Mouse (Mus musculus) kidney, embryonic 14.5 days (tissue): ENCODE data around the gene Fgf18. TPM values are rescaled to one million over a fixed set of nuclear protein-coding genes. Genes with fewer than 3 reads are reported as not detected.

Experiments
- ATAC-seq: fragments of 200-750 bp; cut with Nextera tagmentation; 2 replicates; pipeline ENCODE4 v1.8.0; 2017; ENCODE audit warnings: moderate number of reproducible peaks, mild to moderate bottlenecking, moderate TSS enrichment, moderate library complexity; ENCODE audit not compliant: low FRiP score, low TSS enrichment
- H3K27ac ChIP-seq: fragments of 300-500 bp; sonication (generic); 2 replicates; pipeline ENCODE4 v1.5.1; 2014; ENCODE audit warnings: low read depth, mild to moderate bottlenecking, low read length, moderate library complexity, mixed read lengths
- H3K27me3 ChIP-seq: fragments of 300-500 bp; sonication (generic); 2 replicates; pipeline ENCODE4 v1.6.1; 2014; ENCODE audit warnings: mild to moderate bottlenecking, low read length; ENCODE audit not compliant: control insufficient read depth, insufficient read depth
- H3K36me3 ChIP-seq: fragments of 300-500 bp; sonication (generic); 2 replicates; pipeline ENCODE4 v1.6.1; 2014; ENCODE audit warnings: low read length, mixed read lengths; ENCODE audit not compliant: control insufficient read depth, insufficient read depth
- H3K4me1 ChIP-seq: fragments of 300-500 bp; sonication (generic); 2 replicates; pipeline ENCODE4 v1.6.1; 2014; ENCODE audit warnings: low read length, mixed read lengths; ENCODE audit not compliant: control insufficient read depth, insufficient read depth
- H3K4me2 ChIP-seq: fragments of 300-500 bp; sonication (generic); replicated peaks from 2 replicates; pipeline ENCODE4 v1.6.1; 2014; ENCODE audit warnings: low read depth, mild to moderate bottlenecking, low read length
- H3K4me3 ChIP-seq: fragments of 300-500 bp; sonication (generic); 2 replicates; pipeline ENCODE4 v1.5.1; 2014; ENCODE audit warnings: mild to moderate bottlenecking, low read length
- H3K9ac ChIP-seq: fragments of 300-500 bp; sonication (generic); 2 replicates; pipeline ENCODE4 v1.6.1; 2014; ENCODE audit warnings: low read depth, mild to moderate bottlenecking, low read length, moderate library complexity
- H3K9me3 ChIP-seq: fragments of 300-500 bp; sonication (generic); 2 replicates; pipeline ENCODE4 v1.6.1; 2016; ENCODE audit warnings: low read length; ENCODE audit not compliant: control insufficient read depth
- WGBS: fragments of 180-500 bp; shearing (Covaris S2); extraction: QIAGEN DNeasy Blood & Tissue Kit; methylation state at CpG from one replicate; pipeline ENCODE4 v1.1.7; 2014; 5-methylcytosine and 5-hydroxymethylcytosine counted together
- polyA plus RNA-seq: library from polyadenylated mRNA; unstranded; fragments of >200 nt; fragmentation: Nextera tagmentation; extraction: Ambion mirVana; gene quantifications from 2 replicates; pipeline ENCODE4 v1.2.1, GENCODE M21; 2014

Gene Fgf18
- polyA plus RNA-seq, 1 experiment from 2014 or later = 3.0 TPM

GRCm38 (mm10) chr11:33147572-33148337 lies 555 bp upstream of the Fgf18 start:
- H3K4me1 ChIP-seq = peaks cover 11% of the 10 kb centered on the region; the same call in 1 of the 2 replicates
- peak overlapping the region; percentile 96 for H3K4me2 ChIP-seq
- peaks cover 22% of the 10 kb centered on the region for H3K27me3 ChIP-seq
- no peak overlapping the region for H3K27ac ChIP-seq
- H3K9ac ChIP-seq = peak overlapping the region; percentile 53
- H3K9me3 ChIP-seq = no peaks in the 10 kb centered on the region
- H3K36me3 ChIP-seq = peaks cover 34% of the 10 kb centered on the region
- peak overlapping the region; percentile 59 for H3K4me3 ChIP-seq
- ATAC-seq = peak; percentile 61
- 1% methylated on average over 58 of the region's 85 CpGs for WGBS

DNA sequence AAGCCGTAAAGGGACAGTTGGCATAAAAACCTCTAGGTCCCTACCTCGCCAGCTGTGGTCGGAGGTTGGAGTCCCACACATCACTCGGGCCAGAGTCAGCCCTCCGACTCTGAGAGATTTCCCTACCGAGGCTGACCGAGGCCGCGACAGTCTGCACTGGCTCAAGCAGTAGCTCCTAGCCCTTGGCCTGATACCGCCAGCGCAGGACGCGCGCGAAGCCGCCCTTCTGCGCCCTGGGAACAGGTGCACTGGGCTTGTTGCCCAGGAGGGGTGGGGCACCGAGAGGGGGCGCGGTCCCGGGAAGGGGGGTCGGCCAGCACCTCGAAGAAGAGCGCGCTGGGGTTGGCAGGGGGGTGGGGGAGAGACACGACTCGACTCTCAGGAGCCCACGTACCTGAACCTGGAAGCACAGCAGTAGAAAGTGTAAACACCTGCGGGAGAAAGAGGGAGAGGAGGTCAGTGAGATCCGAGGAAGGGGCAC lies 509 bp downstream of the Fgf18 start:
- peak overlapping the region; percentile 59 for H3K4me3 ChIP-seq
- peak overlapping the region; percentile 96 for H3K4me2 ChIP-seq
- WGBS = under 1% methylated on average over 30 of the region's 30 CpGs
- H3K9me3 ChIP-seq = no peaks in the 10 kb centered on the region
- peaks cover 11% of the 10 kb centered on the region; the same call in 1 of the 2 replicates for H3K4me1 ChIP-seq
- peaks cover 24% of the 10 kb centered on the region for H3K36me3 ChIP-seq
- H3K27me3 ChIP-seq = peaks cover 22% of the 10 kb centered on the region
- H3K27ac ChIP-seq = no peak overlapping the region
- H3K9ac ChIP-seq = peak overlapping the region; percentile 53
- ATAC-seq = no peak

- no peak for ATAC-seq
- Histone ChIP-seq H3K9me3 (no peaks in the 10 kb centered on the region), H3K27ac (no peak overlapping the region), H3K4me3 (0 out of 2 replicates have a peak overlapping the region, but pooled peaks have one; percentile 59), H3K27me3 (peaks cover 22% of the 10 kb centered on the region), H3K4me1 (peaks cover 11% of the 10 kb centered on the region; the same call in 1 of the 2 replicates), H3K9ac (no peak overlapping the region), H3K36me3 (peaks cover 18% of the 10 kb centered on the region), H3K4me2 (no peak overlapping the region)
- WGBS = 5% methylated on average over 7 of the region's 9 CpGs
These were observed 1.1 kb downstream of the Fgf18 start for GRCm38 (mm10) chr11:33146143-33146497.

GRCm38 (mm10) chr11:33145201-33146142 lies 1.7 kb downstream of the Fgf18 start:
- Histone ChIP-seq H3K9me3 (no peaks in the 10 kb centered on the region), H3K27me3 (peaks cover 22% of the 10 kb centered on the region), H3K4me1 (peaks cover 11% of the 10 kb centered on the region; the same call in 1 of the 2 replicates), H3K27ac (no peak overlapping the region), H3K4me2 (no peak overlapping the region; the same call in 1 of the 2 replicates), H3K9ac (no peak overlapping the region), H3K36me3 (peaks cover 12% of the 10 kb centered on the region), H3K4me3 (no peak overlapping the region)
- ATAC-seq = no peak
- 25% methylated on average over 7 of the region's 7 CpGs for WGBS

DNA sequence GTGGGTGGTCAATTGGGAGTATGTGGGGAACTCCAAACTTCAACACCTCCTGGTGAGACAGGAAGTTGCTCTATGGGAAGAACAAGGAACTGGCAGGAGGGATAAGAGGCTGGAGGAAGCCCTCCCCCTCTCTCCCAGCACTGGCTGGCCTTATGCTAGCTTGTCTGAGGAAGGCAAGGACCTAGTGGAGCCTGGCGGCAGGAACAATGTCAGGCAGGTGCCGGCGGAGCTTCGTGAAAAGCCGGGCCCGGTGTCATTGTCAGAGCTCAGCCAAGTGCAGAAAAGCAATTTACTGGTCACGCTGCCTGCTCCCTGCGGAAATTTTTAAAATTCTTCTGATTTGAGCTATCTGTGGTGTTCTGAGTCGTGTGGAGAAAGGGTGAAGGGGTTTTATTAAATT lies 3.3 kb downstream of the Fgf18 start:
- H3K36me3 ChIP-seq = no peaks in the 10 kb centered on the region
- no peak overlapping the region for H3K9ac ChIP-seq
- WGBS = 25% methylated on average over 9 of the region's 9 CpGs
- no peak overlapping the region for H3K4me3 ChIP-seq
- no peak overlapping the region for H3K4me2 ChIP-seq
- H3K9me3 ChIP-seq = no peaks in the 10 kb centered on the region
- H3K27ac ChIP-seq = no peak overlapping the region
- H3K4me1 ChIP-seq = peaks cover 11% of the 10 kb centered on the region; the same call in 1 of the 2 replicates
- no peak; the same call in 1 of the 2 replicates for ATAC-seq
- H3K27me3 ChIP-seq = peaks cover 22% of the 10 kb centered on the region

GRCm38 (mm10) chr11:33142801-33143200 lies 4.4 kb downstream of the Fgf18 start:
- H3K4me2 ChIP-seq = no peak overlapping the region
- 60% methylated on average over 1 of the region's 1 CpGs for WGBS

GRCm38 (mm10) chr11:33140111-33140460 lies 7.1 kb downstream of the Fgf18 start:
- 92% methylated on average over 5 of the region's 5 CpGs for WGBS
- ATAC-seq = no peak
- Histone ChIP-seq H3K27ac (no peak overlapping the region), H3K27me3 (peaks cover 7% of the 10 kb centered on the region; the same call in 1 of the 2 replicates), H3K4me1 (0 out of 2 replicates have a peak, but pooled peaks cover 6% of the 10 kb centered on the region), H3K9me3 (no peaks in the 10 kb centered on the region), H3K4me2 (no peak overlapping the region), H3K36me3 (no peaks in the 10 kb centered on the region), H3K4me3 (no peak overlapping the region), H3K9ac (no peak overlapping the region)

More at GRCm38 (mm10) chr11:33142801-33143200, 4.4 kb downstream of the Fgf18 start:
- H3K9me3 ChIP-seq = no peaks in the 10 kb centered on the region
- peaks cover 7% of the 10 kb centered on the region; the same call in 1 of the 2 replicates for H3K4me1 ChIP-seq
- no peak for ATAC-seq
- no peak overlapping the region for H3K4me3 ChIP-seq
- peaks cover 22% of the 10 kb centered on the region for H3K27me3 ChIP-seq
- H3K36me3 ChIP-seq = no peaks in the 10 kb centered on the region
- no peak overlapping the region for H3K9ac ChIP-seq
- H3K27ac ChIP-seq = no peak overlapping the region

DNA sequence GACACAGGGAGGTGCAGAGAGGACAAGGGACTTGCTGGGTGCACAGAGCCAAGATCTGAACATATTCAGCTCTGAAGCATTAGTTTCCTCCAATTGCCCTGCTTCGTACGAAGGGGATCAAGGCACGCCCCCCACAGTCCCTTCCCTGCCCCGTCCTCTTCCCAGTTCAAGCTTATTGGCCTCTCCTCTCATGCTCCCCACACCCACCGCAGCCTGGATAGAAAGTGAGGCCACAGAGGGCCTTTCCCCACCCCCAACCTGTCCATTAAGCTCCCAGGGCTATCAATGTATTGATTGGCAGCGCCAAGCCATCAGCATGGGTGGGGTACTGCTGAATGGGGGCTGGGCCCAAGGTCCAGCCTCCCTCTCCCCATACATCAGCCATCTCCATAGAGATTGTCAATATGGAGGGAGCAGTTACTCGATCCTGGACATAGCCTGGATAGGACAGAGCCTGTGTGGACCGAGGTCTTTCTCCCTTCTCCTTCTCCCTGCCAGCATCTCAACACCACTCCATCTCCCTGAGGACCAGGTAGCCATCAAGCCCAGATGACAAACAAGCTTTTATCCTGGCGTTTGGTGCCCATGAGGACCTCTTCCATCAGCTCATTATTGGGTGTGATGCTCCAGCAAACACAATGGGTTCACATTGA lies 7.6 kb downstream of the Fgf18 start:
- Histone ChIP-seq H3K27me3 (0 out of 2 replicates have a peak, but pooled peaks cover 3% of the 10 kb centered on the region), H3K4me2 (no peak overlapping the region), H3K4me1 (0 out of 2 replicates have a peak, but pooled peaks cover 4% of the 10 kb centered on the region), H3K36me3 (no peaks in the 10 kb centered on the region), H3K9ac (no peak overlapping the region), H3K4me3 (no peak overlapping the region), H3K27ac (no peak overlapping the region), H3K9me3 (no peaks in the 10 kb centered on the region)
- ATAC-seq = no peak
- 86% methylated on average over 9 of the region's 9 CpGs for WGBS
